Mouse (Mus musculus) fibroblast of lung, adult 2 months (primary cell): ENCODE data around the gene Dnah12.
"Not testable (repeated sequence)": the region's sequence is repeated elsewhere in the genome, so short reads cannot be mapped to it uniquely, and the experiment has no call there.

Experiments used
- DNase-seq: peaks from one replicate; pipeline ENCODE4 v3.0.0-alpha.2; 2011; ENCODE audit warnings: low read depth

Dnah12 gene

DNA sequence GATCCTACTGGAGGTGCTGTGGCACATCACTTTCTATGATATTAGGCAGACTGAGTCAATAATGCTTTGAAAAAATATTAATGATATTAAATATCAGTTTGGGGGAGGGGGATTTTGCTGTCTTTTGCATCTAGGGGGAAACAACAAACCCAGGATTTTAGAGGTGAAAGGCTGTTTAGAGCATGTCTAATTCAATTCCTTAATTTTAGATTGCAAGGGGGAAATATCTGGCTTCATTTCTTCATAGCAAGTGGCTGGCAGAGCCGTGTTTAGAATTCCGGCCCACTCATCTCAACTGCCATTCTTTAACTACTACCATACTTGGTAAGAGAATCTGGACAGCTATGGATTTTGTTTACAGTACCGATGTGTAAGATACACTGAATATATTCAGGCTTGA, at the start of gene Dnah12:
TSS of gene Dnah12 (plus strand) at position 301 of the 400 bp plus-strand sequence.
- DNase-seq, result no peak

DNA sequence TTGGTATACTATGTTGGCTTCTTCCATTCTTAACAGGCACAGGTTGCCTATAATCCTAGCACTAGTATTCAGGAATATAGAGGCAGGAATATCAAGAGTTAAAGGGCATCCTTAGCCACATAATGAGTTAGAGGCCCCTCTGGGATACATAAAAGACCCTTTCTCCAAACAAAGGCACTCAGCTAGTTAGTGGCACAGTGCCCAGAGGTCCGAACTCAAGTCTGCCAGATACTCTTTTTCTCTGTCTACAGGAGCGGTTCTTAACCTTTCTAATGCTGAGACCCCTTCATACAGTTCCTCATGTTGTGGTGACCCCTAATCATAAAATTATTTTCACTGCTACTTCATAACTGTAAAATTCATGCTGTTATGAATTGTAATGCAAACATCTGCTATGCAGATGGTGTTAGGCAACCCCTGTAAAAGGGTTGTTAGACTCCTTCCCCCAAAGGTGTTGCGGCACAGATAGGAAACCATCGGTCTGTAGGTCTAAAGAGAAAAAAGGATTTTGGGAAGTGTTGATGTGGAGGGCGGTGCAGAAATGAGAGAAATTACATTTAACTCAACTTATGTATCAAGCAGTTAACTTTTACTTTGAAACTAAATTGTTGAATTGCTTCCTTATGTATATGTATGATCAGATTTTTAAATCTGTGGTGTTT, 47.0 kb upstream of the Dnah12 start:
- no peak for DNase-seq

DNA sequence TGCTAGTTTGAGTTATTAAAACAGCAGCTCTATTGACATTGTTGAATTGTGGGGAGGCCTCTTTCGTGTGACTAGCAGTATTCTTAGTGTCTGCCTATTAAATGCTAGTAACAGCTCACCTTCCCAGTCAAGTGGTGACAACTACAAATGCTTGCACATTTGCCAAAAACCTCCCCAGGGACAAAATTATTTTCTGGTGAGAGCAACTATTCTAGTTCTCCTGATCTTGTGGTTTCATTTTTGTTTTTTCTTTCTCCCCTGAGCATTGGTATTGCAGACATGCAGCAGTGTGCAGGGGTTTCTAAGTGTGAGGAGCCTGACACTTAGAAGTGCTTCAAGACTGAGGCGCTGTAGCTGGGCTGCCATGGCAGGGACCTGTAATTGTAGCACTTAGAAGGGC, 45.3 kb upstream of the Dnah12 start:
- DNase-seq, result no peak

DNA sequence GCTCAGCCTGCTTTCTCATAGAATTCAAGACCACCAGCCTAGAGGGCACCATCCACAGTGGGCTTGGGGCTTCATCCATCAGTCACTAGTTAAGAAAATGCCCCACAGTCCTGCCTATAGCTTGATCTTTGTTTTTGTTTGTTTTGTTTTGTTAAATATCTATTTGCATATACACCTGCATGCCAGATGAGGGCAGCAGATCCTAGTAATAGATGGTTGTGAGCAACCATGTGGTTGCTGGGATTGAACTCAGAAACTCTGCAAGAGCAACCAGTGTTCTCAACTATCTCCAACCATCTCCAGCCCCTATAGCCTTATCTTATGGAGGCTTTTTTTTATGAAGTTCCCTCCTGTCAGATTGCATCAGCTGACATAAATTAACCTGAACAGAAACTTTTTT, 41.2 kb upstream of the Dnah12 start:
- DNase-seq, result no peak

DNA sequence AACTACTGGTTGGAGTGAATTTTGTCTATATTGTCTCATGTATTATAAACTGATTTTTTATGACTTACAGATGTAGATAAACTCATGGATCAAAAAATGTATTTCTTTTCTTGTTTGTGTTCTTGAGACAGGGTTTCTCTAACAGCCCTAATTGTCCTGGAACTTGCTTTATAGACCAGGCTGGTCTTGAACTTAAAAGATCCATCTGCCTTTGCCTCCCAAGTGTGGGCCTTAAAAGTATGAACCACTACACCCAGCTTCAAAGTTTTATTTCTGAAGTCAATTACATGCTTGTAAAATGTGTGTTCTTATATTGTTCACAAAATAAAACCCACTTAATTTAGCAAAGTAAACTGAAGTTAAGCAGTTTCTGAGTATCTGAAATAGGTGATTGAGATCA, 34.9 kb upstream of the Dnah12 start:
- no peak for DNase-seq

DNA sequence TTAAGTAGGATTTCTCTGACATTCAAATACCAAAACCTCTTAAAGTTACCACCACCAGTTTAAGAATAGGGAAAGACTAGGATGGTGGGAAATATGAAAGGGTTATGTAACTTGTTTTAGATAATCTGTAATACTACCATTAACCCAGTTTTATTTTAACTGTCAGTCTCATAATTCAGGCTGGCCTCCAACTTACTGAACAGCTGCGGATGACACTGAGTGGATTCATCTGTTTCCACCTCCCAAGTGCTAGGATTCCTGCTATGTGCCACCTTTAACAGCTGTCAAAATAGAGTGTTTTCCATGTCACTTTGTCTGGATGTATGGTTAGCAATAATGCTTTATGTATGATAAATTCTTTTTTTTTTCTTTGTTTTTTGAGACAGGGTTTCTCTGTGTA, 32.8 kb upstream of the Dnah12 start:
- DNase-seq, result no peak

DNA sequence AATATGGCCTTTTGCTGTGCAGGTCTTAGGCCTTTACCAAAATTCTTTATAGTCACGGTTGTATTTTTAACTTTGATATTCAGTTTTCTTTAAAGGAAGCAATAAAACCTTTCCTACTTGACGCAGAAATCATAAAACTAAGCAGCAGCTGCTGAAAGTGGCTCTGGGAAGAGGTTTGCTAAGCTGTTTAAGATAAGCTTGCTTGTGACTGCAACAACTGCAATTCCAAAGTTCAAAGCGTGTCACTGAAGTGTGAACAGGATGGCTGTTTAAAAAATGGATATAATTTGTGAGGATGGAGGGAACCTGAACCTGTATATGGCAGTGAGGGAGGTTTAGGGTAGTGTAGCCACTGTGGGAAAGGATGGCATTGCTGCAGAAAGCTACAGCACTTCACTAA, 31.1 kb upstream of the Dnah12 start:
- DNase-seq, result no peak

DNA sequence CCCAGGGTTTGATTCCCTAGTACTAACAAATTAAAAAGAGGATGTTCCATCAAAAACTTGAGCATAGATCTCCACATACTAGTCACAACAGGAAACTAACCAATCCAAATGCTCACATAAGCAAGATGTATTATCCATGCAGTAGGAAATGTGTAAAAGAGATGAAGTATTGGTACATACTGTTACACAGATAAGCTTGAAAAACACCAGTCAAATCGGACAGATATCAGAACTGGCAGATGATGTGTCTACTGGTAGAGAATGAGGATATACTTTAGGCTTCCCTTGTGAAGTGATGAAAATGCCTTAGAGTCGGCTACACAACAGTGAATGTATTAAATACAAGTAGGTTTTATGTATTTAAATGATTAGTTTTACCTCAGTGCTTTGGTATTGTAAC, 30.6 kb upstream of the Dnah12 start:
- no peak for DNase-seq

DNA sequence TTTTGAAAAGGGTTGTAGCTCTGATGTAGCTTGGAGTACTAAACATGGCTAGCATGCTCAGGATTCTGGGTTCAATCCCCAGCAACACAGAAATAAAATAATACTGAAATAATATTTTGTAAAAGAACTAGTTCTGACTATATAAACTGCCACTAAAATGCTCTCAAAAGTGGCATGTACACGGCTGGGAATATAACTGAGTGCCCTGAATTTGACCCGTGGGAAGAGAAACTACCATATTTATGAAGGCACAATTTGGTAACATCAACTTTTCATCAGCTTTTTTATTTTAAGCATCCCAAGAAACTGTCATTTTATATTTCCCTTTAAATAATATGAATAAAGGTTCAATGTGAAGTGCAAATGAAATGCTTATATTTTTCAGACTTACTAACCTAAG, 29.2 kb upstream of the Dnah12 start:
- no peak for DNase-seq

DNA sequence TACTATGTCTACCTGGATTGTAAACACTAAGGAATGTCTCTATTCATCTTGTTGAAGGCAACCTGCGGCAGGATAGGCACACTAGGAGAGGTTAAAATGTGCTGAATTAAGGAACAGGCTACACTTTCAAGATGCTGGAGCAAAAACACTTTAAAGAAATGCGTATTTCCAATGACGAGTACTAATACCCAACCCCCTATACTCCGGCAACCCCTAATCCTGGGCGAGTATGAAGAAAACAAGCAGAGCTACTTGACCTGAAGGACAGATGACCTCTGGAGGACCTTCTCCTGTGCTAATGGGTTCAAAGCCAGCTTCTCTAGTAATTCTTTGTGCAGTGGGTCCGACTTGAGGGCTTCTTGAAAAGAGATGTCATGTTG, 25.1 kb upstream of the Dnah12 start:
- no peak for DNase-seq

DNA sequence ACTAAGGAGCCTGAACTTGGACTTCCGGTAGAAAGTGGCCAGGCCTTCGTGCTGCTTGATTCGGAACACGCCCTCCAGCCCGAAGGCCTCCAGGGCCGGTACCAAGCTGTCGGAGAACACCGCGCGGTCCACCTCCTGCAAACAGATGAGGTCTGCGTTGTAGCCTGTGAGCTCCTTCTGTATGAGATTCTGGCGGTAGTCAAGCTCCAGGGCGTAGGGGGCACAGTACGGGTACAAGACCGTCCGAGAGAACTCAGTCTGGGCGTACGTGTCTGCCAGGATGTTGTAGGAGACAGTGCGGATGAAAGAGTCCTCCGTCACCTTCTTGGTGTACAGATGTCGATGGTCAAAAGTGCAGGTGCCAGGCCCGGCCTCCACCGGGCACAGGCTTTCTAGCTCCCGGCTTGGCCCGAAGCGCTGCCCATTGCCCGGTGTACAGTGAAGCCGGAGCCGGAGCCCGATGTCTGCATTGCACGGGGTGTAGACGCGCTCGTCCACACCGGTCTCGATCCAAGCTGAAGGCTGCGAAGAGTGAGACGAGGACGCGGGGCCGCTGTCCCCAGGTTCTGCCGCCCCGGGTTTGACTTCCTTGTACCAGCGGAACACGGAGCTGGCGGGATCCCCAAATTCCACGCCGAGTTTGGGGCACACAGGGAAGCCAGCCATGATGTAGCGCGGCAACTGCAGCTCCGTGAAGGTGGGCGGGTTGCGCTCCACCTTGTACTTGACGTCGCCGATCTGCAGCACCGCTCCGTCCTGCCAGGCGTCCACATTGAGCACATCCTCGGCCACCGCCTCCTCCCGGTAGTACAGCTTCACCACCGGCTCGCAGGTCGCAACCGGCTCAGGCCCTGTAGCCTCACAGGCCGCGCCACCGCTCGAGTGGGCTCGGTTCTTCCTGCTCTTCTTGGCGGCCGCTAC, 24.4 kb upstream of the Dnah12 start:
- no peak for DNase-seq

DNA sequence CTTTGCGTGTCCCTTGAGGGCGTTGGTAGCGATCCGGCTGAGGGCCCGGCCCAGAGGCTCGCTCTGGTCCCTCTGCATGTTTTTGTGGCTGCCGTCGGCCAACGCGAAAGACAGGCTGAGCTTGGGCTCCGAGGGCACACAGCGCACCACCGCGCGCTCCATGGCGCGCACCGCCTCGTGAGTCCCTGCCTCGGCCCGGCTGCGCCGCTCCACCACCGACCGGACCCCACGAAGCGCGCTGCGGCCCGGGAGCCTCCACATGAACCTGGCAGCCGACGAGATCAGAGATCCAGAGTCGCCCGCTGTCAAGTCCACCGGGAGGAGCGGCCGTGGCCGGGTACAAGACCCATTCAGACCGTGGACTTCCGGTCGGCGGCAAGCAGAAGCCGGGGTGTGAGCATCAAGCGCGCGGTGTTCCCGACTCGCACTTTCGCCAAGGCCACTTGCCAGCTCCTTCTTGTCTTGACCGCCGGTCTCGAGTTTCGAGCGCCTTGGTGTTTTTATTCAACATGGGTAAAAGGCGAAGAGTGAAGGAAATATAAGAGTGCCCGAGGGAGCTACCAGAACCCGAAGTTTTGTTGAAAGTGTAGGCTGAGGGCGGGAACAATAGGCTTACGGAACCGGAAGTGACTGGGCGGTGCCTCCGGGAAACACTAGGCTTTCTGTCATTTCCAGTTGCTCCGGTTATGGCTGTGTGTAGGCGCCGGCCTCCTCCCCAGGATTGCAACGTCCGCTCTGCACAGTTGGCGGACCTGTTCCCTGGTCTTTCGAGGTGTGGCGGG, 23.6 kb upstream of the Dnah12 start, which contains the start of gene Pde12:
TSS of gene Pde12 (minus strand) at position 592 of the 782 bp plus-strand sequence.
- peak; percentile 79 for DNase-seq

DNA sequence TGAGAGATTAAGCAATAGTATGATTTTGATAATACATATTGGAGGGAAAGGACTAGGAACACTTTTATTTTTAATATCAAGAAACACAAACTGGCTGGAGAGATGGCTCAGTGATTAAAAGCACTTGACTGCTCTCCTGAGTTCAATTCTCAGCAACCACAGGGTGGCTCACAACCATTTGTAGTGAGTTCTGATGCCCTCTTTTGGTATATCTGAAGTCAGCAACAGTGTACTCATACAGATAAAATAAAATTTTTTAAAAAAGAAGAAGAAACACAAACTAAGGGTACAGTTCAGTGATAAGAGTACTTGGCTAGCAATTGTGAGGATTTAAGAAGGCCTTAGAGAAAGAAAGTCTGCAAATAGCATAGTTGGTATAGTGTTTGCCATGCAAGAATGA, 22.1 kb upstream of the Dnah12 start:
- no peak for DNase-seq

DNA sequence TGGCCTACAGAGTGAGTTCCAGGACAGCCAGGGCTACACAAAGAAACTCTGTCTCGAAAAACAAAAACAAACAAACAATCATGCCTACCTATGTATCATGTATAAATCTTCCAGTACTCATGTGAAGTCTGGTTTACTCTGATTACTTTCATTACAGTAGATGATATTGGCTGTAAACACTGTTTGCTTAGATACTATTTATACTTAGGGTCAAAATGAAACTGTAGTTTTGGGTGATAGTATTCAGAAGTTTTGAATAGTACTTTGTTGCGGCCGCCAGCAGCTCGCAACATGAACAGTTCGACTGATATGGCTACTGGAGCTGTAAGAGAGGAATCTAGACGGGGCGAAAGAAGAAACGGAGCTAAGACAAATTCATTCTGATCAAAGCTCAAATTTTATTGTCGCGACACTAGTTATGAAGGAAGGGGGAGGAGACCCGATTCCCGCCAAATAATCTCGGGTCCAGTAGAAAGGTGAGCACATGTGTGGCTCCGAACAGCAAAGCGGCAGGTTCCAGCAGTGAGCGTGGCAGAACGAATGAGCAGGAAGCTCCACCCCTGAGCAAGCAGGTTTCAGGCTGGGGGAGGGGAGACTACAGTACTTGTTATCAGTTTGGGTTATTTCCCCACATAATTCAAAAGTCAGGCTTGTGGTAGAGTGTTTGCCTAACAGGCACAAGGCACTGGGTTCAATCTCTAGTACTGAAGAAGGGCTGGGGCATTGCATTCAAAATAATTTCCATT, 21.0 kb upstream of the Dnah12 start:
- DNase-seq, result not testable (repeated sequence)

DNA sequence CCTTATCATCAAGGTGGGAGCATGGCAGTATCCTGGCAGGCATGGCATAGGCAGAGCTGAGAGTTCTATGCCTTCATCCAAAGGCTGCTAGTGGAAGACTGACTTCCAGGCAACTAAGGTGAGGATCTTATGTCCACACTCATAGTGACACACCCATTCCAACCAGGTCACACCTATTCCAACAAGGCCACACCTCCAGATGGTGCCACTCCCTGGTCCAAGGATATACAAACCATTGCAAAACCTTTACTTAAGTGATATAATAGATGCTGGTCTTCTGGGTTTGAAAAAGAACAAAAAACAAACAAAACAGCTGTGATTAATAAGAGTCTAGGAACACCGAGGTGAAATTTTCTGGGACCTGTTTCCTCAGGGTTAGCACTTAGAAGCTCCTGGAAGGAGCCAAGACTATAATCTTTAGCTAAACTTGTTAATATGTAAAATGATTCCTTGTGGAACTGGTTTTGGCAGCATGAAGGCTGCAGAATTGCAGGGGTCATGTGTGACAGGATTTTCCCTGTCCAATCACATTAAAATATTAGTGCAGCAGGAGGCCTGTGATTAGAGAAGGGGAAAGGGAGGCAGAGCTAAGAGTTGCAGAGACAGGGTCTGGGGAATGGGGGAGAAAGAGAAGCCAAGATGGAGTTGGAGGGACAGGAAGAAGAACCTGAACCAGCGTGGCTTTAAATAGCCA, 18.5 kb upstream of the Dnah12 start:
- not testable (repeated sequence) for DNase-seq

DNA sequence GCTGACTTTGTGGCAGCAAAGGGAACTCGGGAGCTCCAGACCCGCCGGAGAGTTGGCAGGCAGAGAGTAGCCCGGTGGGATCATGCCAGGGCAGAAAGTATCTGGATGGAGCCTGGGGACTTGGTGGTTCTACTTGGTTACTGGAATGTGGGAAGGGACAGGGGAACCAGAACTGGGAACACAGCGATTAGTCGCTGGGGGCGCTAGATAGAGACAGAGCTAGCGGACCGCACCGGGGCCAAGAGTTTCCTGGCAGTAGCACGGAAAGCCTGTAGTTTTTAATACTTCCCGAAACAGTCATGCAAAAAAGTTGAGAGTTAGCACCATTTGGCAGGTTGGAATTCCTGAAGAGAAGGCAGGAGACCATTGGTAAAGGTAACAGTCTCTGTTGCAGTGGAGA, 17.7 kb upstream of the Dnah12 start:
- DNase-seq, result no peak

DNA sequence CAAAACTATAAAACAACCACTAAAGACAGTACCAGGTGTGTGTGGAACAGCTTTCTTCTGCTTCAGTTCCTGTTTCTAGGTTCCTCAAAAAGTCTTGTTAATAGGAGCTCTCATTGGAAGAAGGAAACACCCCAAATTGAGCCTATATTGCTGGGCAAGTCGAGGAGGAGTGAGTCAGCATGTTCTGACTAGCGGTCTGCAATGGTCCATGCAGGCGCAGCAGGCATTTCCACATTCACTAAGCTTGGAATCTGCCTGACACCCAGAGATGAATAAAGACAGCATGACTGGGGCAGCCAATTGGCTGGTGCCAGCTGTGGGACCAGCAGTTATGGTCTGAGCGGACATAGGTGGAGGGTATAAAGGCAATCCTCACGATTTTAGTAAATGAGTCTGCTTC, 17.3 kb upstream of the Dnah12 start:
- no peak for DNase-seq

DNA sequence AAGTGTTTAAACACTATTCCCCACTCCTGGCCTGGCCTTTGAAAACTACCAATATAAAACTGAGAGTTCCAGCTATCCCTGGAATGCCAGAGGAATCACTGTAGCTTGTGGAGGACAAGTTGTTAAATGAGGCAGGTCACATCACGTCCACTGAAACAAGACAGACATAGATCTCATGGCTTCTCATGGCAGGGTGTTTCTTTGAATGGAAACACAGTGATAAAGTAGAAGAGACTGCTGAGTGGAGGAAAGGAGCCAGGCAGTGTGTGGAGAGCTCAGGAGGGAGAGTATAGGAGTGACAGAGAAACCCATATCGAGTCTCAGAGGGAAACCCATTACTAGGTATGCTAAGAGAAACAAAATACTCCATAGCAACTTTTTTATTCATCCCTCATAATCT, 2.3 kb upstream of the Dnah12 start:
- no peak for DNase-seq

DNA sequence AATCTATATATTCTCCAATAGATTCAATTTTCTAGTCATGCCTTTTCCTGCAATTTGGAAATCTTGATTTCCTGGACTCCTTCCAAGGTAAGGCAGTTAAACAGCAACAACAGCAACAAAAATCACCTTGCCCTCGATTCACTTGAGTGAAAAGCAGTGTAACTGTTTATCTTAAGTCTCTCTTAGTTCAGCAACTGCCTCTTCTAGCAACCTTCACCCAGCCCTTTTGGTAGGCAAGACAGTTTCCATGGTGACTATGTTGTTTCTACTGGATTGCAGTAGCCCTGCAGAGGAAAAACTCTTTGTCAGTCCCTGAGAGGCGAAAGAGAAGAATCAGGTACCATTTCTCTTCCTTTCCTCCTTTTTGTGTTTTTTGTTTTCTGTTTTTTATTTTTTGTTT, 1.7 kb upstream of the Dnah12 start:
- DNase-seq, result no peak

DNA sequence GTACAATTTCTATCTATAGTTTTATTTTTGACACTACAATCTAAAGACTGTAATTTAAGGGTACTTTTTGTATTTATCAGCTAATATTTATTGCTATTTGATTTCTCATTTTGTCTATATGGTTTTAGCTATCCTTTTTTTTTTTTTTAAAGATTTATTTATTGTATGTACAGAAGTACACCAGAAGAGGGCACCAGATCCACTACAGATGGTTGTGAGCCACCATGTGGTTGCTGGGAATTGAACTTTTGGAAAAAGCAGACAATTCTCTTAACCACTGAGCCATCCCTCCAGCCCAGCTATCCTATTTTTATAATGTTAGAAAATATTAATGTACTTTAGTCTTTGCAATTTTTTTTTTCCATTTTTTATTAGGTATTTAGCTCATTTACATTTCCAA, 4.8 kb downstream of the Dnah12 start:
- no peak for DNase-seq

DNA sequence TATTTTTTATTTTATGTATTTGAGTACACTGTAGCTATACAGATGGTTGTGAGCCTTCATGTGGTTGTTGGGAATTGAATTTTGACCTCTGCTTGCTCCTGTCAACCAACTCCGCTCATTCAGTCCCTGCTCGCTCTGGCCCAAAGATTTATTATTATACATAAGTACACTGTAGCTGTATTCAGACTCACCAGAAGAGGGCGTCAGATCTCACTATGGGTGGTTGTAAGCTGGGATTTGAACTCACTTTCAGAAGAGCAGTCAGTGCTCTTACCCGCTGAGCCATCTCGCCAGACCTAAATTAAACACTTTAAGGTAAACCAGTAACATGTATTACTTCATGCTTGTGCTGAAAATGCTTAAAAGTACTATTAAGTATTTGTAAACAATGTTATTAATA, 12.2 kb downstream of the Dnah12 start:
- not testable (repeated sequence) for DNase-seq
